Mouse (Mus musculus): ENCODE measurements around the gene P3h1. TPM values are rescaled to one million over a fixed set of nuclear protein-coding genes. Genes with fewer than 3 reads are reported as not detected.
A peak's percentile ranks its signal among the peaks of the same experiment; 100 is the strongest.

The P3h1 gene
- 9.2 and 9.9 TPM in 2 replicates for polyA plus RNA-seq (2015; fragmentation: Nextera tagmentation; extraction: Ambion mirVana)

GRCm38 (mm10) chr4:119232410-119233255 is at the start of gene P3h1, which contains the start of gene AU022252:
Gene P3h1, plus strand, starts transcription at chr4:119232915.
Gene AU022252, minus strand, starts transcription at chr4:119232712.
- no peaks in the 10 kb centered on the region; the same call in 1 of the 2 replicates for H3K36me3 ChIP-seq (ENCODE audit: control insufficient read depth, insufficient read depth, low read length)
- H3K9me3 ChIP-seq (replicated peaks; ENCODE audit: control insufficient read depth, low read length, poor library complexity, severe bottlenecking) = no peaks in the 10 kb centered on the region
- H3K4me2 ChIP-seq (ENCODE audit: low read length) = peak within 1 kb of the TSS; percentile 93
- peak within 1 kb of the TSS; percentile 75 for H3K27ac ChIP-seq (ENCODE audit: low read length)
- WGBS = 0% methylated on average over 66 of the region's 71 CpGs
- no peaks in the 10 kb centered on the region for H3K27me3 ChIP-seq (ENCODE audit: control insufficient read depth, insufficient read depth, low read depth, low read length)
- peak within 1 kb of the TSS; percentile 81 for H3K9ac ChIP-seq (ENCODE audit: low read depth, low read length)
- H3K4me3 ChIP-seq (ENCODE audit: low read depth, low read length) = peak within 1 kb of the TSS; percentile 86
- peaks cover 14% of the 10 kb centered on the region for H3K4me1 ChIP-seq (ENCODE audit: control insufficient read depth, insufficient read depth, low read length)
- peak; percentile 95 for ATAC-seq

- Histone ChIP-seq H3K27me3 (ENCODE audit: control insufficient read depth, insufficient read depth, low read depth, low read length) (no peaks in the 10 kb centered on the region), H3K4me2 (ENCODE audit: low read length) (no peak overlapping the region), H3K9me3 (replicated peaks; ENCODE audit: control insufficient read depth, low read length, poor library complexity, severe bottlenecking) (no peaks in the 10 kb centered on the region), H3K36me3 (ENCODE audit: control insufficient read depth, insufficient read depth, low read length) (no peaks in the 10 kb centered on the region), H3K4me3 (ENCODE audit: low read depth, low read length) (no peak overlapping the region), H3K27ac (ENCODE audit: low read length) (no peak overlapping the region), H3K4me1 (ENCODE audit: control insufficient read depth, insufficient read depth, low read length) (no peaks in the 10 kb centered on the region), H3K9ac (ENCODE audit: low read depth, low read length) (no peak overlapping the region)
- 72% methylated on average over 1 of the region's 1 CpGs for WGBS
- no peak for ATAC-seq
These were observed 49.2 kb upstream of the P3h1 start for GRCm38 (mm10) chr4:119183525-119183924.

GRCm38 (mm10) chr4:119185771-119186170 is 46.9 kb upstream of the P3h1 start:
- Histone ChIP-seq H3K36me3 (ENCODE audit: control insufficient read depth, insufficient read depth, low read length) (no peaks in the 10 kb centered on the region), H3K27me3 (ENCODE audit: control insufficient read depth, insufficient read depth, low read depth, low read length) (no peaks in the 10 kb centered on the region)
- 88% methylated on average over 4 of the region's 4 CpGs for WGBS

GRCm38 (mm10) chr4:119188060-119188785 is 44.5 kb upstream of the P3h1 start:
- no peak for ATAC-seq
- 55% methylated on average over 11 of the region's 11 CpGs for WGBS
- no peaks in the 10 kb centered on the region for H3K36me3 ChIP-seq (ENCODE audit: control insufficient read depth, insufficient read depth, low read length)
- H3K4me1 ChIP-seq (ENCODE audit: control insufficient read depth, insufficient read depth, low read length) = no peaks in the 10 kb centered on the region
- no peak overlapping the region for H3K4me3 ChIP-seq (ENCODE audit: low read depth, low read length)
- no peak overlapping the region for H3K27ac ChIP-seq (ENCODE audit: low read length)
- H3K9me3 ChIP-seq (replicated peaks; ENCODE audit: control insufficient read depth, low read length, poor library complexity, severe bottlenecking) = no peaks in the 10 kb centered on the region
- no peaks in the 10 kb centered on the region for H3K27me3 ChIP-seq (ENCODE audit: control insufficient read depth, insufficient read depth, low read depth, low read length)
- no peak overlapping the region for H3K4me2 ChIP-seq (ENCODE audit: low read length)
- H3K9ac ChIP-seq (ENCODE audit: low read depth, low read length) = no peak overlapping the region

More at GRCm38 (mm10) chr4:119185771-119186170, 46.9 kb upstream of the P3h1 start:
- Histone ChIP-seq H3K9ac (ENCODE audit: low read depth, low read length) (no peak overlapping the region), H3K9me3 (replicated peaks; ENCODE audit: control insufficient read depth, low read length, poor library complexity, severe bottlenecking) (no peaks in the 10 kb centered on the region), H3K4me1 (ENCODE audit: control insufficient read depth, insufficient read depth, low read length) (no peaks in the 10 kb centered on the region), H3K4me3 (ENCODE audit: low read depth, low read length) (no peak overlapping the region), H3K27ac (ENCODE audit: low read length) (no peak overlapping the region), H3K4me2 (ENCODE audit: low read length) (no peak overlapping the region)
- ATAC-seq = no peak

GRCm38 (mm10) chr4:119189392-119189791 is 43.3 kb upstream of the P3h1 start:
- WGBS = 32% methylated on average over 6 of the region's 6 CpGs
- H3K27ac ChIP-seq (ENCODE audit: low read length) = no peak overlapping the region

GRCm38 (mm10) chr4:119189864-119190263 is 42.9 kb upstream of the P3h1 start, which contains the start of gene Ermap:
Gene Ermap, minus strand, starts transcription at chr4:119190011.
- WGBS = 54% methylated on average over 6 of the region's 6 CpGs
- Histone ChIP-seq H3K27me3 (ENCODE audit: control insufficient read depth, insufficient read depth, low read depth, low read length) (no peaks in the 10 kb centered on the region), H3K27ac (ENCODE audit: low read length) (no peak within 1 kb of the TSS), H3K4me2 (ENCODE audit: low read length) (no peak within 1 kb of the TSS), H3K9ac (ENCODE audit: low read depth, low read length) (no peak within 1 kb of the TSS), H3K9me3 (replicated peaks; ENCODE audit: control insufficient read depth, low read length, poor library complexity, severe bottlenecking) (no peaks in the 10 kb centered on the region), H3K4me1 (ENCODE audit: control insufficient read depth, insufficient read depth, low read length) (no peaks in the 10 kb centered on the region), H3K4me3 (ENCODE audit: low read depth, low read length) (no peak within 1 kb of the TSS), H3K36me3 (ENCODE audit: control insufficient read depth, insufficient read depth, low read length) (no peaks in the 10 kb centered on the region)
- no peak for ATAC-seq

More at GRCm38 (mm10) chr4:119189392-119189791, 43.3 kb upstream of the P3h1 start:
- no peak overlapping the region for H3K4me2 ChIP-seq (ENCODE audit: low read length)
- no peaks in the 10 kb centered on the region for H3K36me3 ChIP-seq (ENCODE audit: control insufficient read depth, insufficient read depth, low read length)
- no peaks in the 10 kb centered on the region for H3K4me1 ChIP-seq (ENCODE audit: control insufficient read depth, insufficient read depth, low read length)
- H3K4me3 ChIP-seq (ENCODE audit: low read depth, low read length) = no peak overlapping the region
- H3K9ac ChIP-seq (ENCODE audit: low read depth, low read length) = no peak overlapping the region
- H3K9me3 ChIP-seq (replicated peaks; ENCODE audit: control insufficient read depth, low read length, poor library complexity, severe bottlenecking) = no peaks in the 10 kb centered on the region
- no peak for ATAC-seq
- no peaks in the 10 kb centered on the region for H3K27me3 ChIP-seq (ENCODE audit: control insufficient read depth, insufficient read depth, low read depth, low read length)

- Histone ChIP-seq H3K4me3 (ENCODE audit: low read depth, low read length) (no peak overlapping the region), H3K4me2 (ENCODE audit: low read length) (no peak overlapping the region), H3K4me1 (ENCODE audit: control insufficient read depth, insufficient read depth, low read length) (no peaks in the 10 kb centered on the region), H3K9me3 (replicated peaks; ENCODE audit: control insufficient read depth, low read length, poor library complexity, severe bottlenecking) (no peaks in the 10 kb centered on the region), H3K36me3 (ENCODE audit: control insufficient read depth, insufficient read depth, low read length) (no peaks in the 10 kb centered on the region), H3K27me3 (ENCODE audit: control insufficient read depth, insufficient read depth, low read depth, low read length) (no peaks in the 10 kb centered on the region), H3K27ac (ENCODE audit: low read length) (no peak overlapping the region), H3K9ac (ENCODE audit: low read depth, low read length) (no peak overlapping the region)
- WGBS = 87% methylated on average over 8 of the region's 8 CpGs
- no peak for ATAC-seq
These were observed 42.1 kb upstream of the P3h1 start for GRCm38 (mm10) chr4:119190618-119191017.

GRCm38 (mm10) chr4:119191273-119191672 is 41.4 kb upstream of the P3h1 start:
- no peak overlapping the region for H3K9ac ChIP-seq (ENCODE audit: low read depth, low read length)
- no peak for ATAC-seq
- H3K4me1 ChIP-seq (ENCODE audit: control insufficient read depth, insufficient read depth, low read length) = no peaks in the 10 kb centered on the region
- H3K9me3 ChIP-seq (replicated peaks; ENCODE audit: control insufficient read depth, low read length, poor library complexity, severe bottlenecking) = no peaks in the 10 kb centered on the region
- 81% methylated on average over 3 of the region's 3 CpGs for WGBS
- H3K4me2 ChIP-seq (ENCODE audit: low read length) = no peak overlapping the region
- H3K27ac ChIP-seq (ENCODE audit: low read length) = no peak overlapping the region
- no peak overlapping the region for H3K4me3 ChIP-seq (ENCODE audit: low read depth, low read length)
- no peaks in the 10 kb centered on the region for H3K36me3 ChIP-seq (ENCODE audit: control insufficient read depth, insufficient read depth, low read length)
- H3K27me3 ChIP-seq (ENCODE audit: control insufficient read depth, insufficient read depth, low read depth, low read length) = no peaks in the 10 kb centered on the region

GRCm38 (mm10) chr4:119192757-119193156 is 40.0 kb upstream of the P3h1 start:
- no peaks in the 10 kb centered on the region for H3K9me3 ChIP-seq (replicated peaks; ENCODE audit: control insufficient read depth, low read length, poor library complexity, severe bottlenecking)
- H3K27me3 ChIP-seq (ENCODE audit: control insufficient read depth, insufficient read depth, low read depth, low read length) = no peaks in the 10 kb centered on the region
- no peak overlapping the region for H3K4me2 ChIP-seq (ENCODE audit: low read length)
- no peak overlapping the region for H3K27ac ChIP-seq (ENCODE audit: low read length)
- no peak overlapping the region for H3K4me3 ChIP-seq (ENCODE audit: low read depth, low read length)
- H3K4me1 ChIP-seq (ENCODE audit: control insufficient read depth, insufficient read depth, low read length) = peaks cover 13% of the 10 kb centered on the region
- no peak for ATAC-seq
- H3K9ac ChIP-seq (ENCODE audit: low read depth, low read length) = no peak overlapping the region
- H3K36me3 ChIP-seq (ENCODE audit: control insufficient read depth, insufficient read depth, low read length) = no peaks in the 10 kb centered on the region
- WGBS = 83% methylated on average over 4 of the region's 4 CpGs
